Mouse (Mus musculus) left cerebral cortex, adult 9 months (tissue): ENCODE measurements around the gene Olfr1000.
A peak's percentile ranks its signal among the peaks of the same experiment; 100 is the strongest.
"Not testable (repeated sequence)": the region's sequence is repeated elsewhere in the genome, so short reads cannot be mapped to it uniquely, and the experiment has no call there.

Experiments
- DNase-seq, 2 experiments: peaks; one replicate each; pipeline ENCODE4 v3.0.0; 2022; ENCODE audit warnings: low spot score in 2 of 2

The Olfr1000 gene

GRCm38 (mm10) chr2:85611803-85612202 is at the start of gene Olfr1000:
Olfr1000 (minus strand) TSS chr2:85611903.
- DNase-seq: no peak

GRCm38 (mm10) chr2:85650604-85651003 is 38.9 kb upstream of the Olfr1000 start, which contains the start of gene Olfr1002:
Olfr1002 (minus strand) TSS chr2:85650704.
- no peak for DNase-seq

- not testable (repeated sequence) for DNase-seq
Measured at GRCm38 (mm10) chr2:85588648-85589047, 23.1 kb downstream of the Olfr1000 start, which contains the start of gene Olfr998. Olfr998 (plus strand) TSS chr2:85588948.

- DNase-seq: no peak
Measured at GRCm38 (mm10) chr2:85578915-85579314, 32.8 kb downstream of the Olfr1000 start, which contains the start of gene Olfr996. Olfr996 (plus strand) TSS chr2:85579215.

GRCm38 (mm10) chr2:85561187-85561586 is 50.5 kb downstream of the Olfr1000 start:
- DNase-seq: peak; percentile 4 to 51

- no peak for DNase-seq
Measured at GRCm38 (mm10) chr2:85560226-85560625, 51.5 kb downstream of the Olfr1000 start.
